Mouse (Mus musculus): ENCODE measurements around the gene Clybl.
A peak's percentile ranks its signal among the peaks of the same experiment; 100 is the strongest.

Clybl gene

GRCm38 (mm10) chr14:122388431-122389031 is 207.0 kb downstream of the Clybl start:
- peak; percentile 74 for DNase-seq

- DNase-seq = peak; percentile 59
Observed at GRCm38 (mm10) chr14:122389684-122390370, 208.3 kb downstream of the Clybl start.

- DNase-seq = peak; percentile 68
Observed at GRCm38 (mm10) chr14:122390935-122391334, 209.4 kb downstream of the Clybl start.

DNA sequence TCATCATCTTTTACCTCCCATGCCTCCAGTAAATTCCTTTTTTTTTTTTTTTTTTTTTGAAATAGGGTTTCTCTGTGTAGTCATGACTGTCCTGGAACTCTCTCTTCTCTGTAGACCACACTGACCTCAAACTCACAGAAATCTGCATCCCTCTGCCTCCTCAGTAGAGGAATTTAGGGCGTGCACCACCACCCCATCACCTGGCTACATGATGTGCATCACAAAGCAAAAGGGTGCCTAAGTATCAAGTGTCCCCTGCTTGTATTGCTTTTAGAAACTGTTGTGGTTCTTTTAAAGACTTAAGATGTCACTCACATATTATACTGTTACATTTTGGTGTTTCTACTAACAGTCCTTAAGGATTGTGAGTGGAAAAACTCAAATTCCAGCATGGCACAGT is 211.6 kb downstream of the Clybl start:
- no peak for DNase-seq

GRCm38 (mm10) chr14:122398676-122399075 is 217.2 kb downstream of the Clybl start:
- DNase-seq = no peak

DNA sequence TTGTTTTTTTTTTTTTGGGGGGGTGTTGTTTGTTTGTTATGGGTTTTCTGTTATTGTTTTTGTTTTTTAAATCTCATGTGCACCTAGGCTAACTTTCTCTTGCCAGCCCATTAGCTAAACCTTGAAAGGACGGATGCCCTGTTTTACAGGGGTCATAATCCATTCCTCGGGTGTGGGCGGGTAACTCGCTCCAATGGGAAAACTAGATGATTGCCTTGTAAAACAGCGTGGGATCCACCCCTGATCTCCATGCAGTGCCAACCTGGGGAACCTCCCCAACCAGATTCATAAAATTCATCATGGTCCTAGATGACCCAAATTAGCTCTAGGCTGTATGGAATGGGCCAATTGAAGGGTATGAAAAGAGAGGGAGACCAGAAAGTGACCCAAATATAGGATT is 218.4 kb downstream of the Clybl start:
- no peak for DNase-seq

DNA sequence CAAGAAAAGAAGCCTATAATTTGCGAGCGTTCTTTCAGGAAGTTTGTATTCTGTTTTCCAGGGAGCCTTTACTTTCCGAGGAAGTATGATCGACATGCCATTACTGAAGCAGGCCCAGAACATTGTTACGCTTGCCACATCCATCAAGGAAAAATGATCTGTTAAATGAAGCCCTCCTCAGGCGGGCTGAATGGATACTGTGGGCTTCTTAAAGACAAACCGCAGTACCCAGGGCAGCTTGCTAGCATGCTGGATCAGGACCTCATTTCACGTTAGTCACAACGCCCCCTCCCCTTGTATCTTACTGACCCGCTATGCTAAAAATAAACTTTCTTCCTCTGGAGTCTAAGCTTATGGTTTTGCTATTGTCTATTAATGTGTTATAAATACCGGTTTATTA is 220.4 kb downstream of the Clybl start:
- DNase-seq = no peak

DNA sequence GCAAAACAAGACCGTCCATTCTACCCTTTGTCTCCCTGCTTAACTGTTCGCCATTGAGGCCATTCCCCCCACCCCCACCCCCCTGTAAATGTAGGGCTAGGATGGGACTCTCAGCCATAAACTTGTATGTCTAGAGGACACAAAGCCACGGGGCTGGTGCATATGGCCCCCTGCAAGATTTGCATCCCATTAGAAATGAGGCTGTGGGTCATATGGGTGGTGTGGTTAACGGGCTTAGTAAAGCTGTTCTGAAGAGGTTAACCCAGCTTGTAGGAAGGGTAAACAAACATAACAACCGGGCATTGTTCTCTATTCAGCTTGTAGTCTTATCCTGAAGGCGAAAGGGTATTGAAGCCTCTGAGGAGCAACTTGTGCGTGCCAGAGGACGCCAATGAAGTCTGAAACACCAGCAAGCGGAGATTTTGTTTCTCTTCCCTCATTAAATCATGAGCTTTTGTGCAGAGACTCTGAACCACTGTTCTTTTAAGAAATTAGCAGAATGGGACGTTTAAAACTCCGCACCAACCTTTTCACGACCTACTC is 221.3 kb downstream of the Clybl start:
- no peak for DNase-seq

DNA sequence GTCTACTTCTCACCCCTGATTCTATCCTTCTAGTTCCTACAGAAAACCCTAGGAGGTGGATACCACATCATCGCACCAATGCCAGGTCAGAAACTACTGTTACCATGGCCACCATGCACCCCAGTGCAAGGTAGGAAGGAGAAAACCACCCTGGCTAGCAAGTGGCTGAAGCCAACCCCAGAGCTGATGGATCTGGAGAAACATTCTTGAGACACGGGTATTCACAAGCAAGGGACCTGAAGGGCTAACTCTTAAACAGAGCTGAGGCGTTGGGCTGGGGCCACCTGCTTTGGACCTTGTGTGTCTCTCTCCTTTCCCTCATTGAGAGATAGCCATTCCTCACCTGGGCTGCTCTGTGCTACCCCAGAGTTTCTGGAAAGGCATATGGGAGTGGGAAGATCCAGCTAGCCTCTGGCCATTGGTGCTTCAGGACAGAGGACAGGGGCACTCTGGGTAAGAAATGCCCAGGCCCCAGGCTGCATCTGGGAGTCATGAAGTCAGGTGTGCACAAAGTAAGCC is 222.0 kb downstream of the Clybl start:
- no peak for DNase-seq

DNA sequence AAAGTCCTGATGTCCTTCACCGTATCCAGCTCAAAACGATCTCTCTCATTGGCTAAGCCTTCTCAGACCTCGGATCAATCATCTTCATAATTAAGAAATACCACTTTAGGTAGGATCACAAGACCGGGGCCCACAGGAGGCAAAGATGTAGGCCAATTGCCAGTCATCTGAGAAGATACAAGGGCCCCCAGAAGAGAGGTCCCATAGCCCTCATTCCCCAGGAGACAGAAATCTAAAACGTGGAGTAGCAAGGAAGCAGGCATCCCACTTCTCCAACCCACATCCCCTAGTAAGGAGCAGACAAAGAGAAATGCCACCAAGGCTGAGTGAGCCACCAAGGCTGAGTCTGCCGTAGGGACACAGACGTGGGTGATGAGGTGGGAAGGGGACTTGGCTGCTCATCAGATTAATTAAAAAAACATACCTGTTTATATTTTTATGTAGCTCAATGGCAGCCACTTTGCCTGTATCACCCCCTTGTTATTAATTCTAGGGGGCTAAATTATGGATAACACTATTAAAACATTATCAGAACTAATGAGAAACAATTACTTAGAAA is 223.2 kb downstream of the Clybl start:
- DNase-seq = no peak

DNA sequence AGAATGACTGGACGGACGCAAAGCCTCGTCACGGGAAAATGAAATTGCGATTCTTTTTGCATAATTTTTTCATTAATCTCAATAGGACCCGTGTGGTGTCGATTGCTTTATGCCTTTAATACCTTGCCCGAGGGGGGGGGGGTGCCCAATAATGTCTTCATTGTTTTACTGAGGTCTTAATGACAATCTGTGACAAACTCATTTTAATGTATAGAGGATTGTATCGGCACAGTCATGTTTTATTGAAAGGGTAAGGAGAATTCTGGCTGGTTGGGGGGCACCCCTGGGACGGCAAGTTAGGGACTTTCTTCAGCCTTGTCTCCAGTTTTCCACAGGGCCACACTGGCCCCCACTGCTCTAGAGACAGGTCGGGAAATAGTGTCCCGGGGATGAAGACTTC is 223.7 kb downstream of the Clybl start:
- DNase-seq = no peak

GRCm38 (mm10) chr14:122405897-122406540 is 224.5 kb downstream of the Clybl start:
- no peak for DNase-seq

GRCm38 (mm10) chr14:122406541-122407219 is 225.2 kb downstream of the Clybl start:
- no peak for DNase-seq

DNA sequence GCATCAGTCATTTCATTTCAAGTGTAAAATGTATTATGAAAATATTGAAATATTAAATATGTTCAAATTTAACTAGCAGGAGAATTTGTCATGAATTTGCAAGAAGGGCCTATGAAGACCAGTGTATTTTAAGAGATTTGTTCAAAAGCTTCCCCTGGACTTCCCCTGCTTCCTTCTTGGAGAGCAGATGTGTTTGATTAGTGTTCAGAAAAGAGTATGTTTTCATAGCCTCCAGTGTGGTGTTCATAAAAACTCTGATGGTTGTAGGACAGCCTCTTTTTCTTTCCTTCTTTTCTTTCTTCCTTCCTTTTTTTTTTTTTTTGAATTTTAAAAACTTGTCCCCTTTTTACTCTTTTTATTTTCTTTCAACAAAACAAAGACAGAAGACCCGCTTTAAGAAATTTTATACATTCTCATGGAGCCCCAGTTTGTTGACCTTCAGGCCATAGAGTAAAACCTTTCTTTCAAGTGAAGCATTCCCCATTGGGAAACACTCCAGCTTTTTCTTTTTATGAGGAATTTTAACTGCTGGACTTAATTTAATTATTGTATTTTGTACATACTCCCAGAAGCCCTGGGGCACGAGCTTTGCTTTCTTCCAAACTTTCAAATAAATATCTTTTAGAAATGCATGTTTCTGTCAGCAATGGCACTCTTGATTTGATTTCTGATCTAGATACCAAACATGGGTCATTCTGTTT is 231.5 kb downstream of the Clybl start:
- no peak for DNase-seq

GRCm38 (mm10) chr14:122413542-122413928 is 232.0 kb downstream of the Clybl start:
- DNase-seq = no peak

- DNase-seq = no peak
Observed at GRCm38 (mm10) chr14:122414786-122415185, 233.3 kb downstream of the Clybl start.

DNA sequence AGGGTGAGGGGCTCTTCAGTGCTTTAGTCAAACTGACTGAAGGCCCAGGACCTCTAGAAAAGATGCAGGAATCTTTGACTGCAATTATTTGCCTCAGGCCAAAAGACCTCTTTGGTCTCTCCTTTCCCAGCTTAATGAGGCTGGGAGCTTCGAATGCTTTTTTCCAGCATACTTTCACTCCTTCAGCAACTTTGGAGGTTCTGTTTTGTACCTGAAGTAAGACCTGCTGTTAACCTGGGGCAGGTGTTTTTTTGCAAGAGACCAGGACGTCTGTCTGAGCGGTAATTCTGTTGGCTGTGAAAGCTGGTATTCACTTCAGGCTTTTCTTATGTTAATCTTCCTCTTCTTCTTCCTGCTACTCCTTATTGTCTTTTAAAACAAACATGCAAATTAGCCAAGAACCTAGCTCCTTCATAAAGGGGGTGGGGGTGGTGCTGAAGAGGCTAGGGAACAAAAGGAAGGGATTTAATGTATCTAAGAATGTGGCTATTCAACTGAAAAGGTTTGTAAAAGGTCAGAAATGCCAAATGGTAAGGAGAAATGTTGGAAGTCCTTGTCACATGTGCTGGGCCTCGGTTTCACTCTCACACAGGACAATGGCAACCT is 234.8 kb downstream of the Clybl start:
- no peak for DNase-seq

- no peak for DNase-seq
Observed at GRCm38 (mm10) chr14:122424441-122424840, 242.9 kb downstream of the Clybl start.

GRCm38 (mm10) chr14:122426529-122427203 is 245.2 kb downstream of the Clybl start:
- DNase-seq = no peak

- DNase-seq = no peak
Observed at GRCm38 (mm10) chr14:122427204-122427560, 245.7 kb downstream of the Clybl start.

DNA sequence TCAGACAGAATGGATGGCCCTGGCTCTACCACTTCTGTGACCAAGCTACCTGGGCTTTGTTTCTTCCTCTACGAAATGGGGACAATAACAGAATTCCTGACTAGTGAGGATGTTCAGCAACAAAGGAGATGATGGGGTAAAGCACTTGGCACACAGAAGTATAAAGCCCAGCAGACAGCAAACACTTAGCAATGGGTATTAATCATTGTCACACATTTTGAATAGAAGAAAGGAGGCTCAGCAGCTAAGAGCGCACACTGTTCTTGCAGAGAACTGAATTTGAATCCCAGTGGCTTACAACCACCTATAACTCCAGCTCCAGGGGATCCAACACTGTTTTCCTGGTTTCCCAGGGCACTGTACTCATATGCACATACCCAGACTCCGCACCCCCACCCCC is 246.2 kb downstream of the Clybl start:
- no peak for DNase-seq

Measured in cerebellum, adult 9-10 months (tissue).